In genomic region chr5:43673083-43673482, GRCm38 (mm10) we compare ENCODE assay signal across 8 mouse cellular contexts. TPM values are rescaled to one million over a fixed set of nuclear protein-coding genes. Genes with fewer than 3 reads are reported as not detected.
DNase-seq lines count a peak whose midpoint lies in the region; ATAC-seq lines count a peak whose summit lies in the region.

No protein-coding gene starts in this region.

- peak overlapping the region; percentile 55 for H3K4me3 ChIP-seq in heart, embryonic 12.5 days
- H3K4me3 ChIP-seq in hindbrain, embryonic 13.5 days: peak overlapping the region; percentile 53
- H3K4me3 ChIP-seq in midbrain, embryonic 13.5 days (replicated peaks): peak overlapping the region; percentile 53

- H3K4me1 ChIP-seq in heart, embryonic 12.5 days (replicated peaks): peaks cover 23% of the 10 kb centered on the region
- peaks cover 7% of the 10 kb centered on the region for H3K4me1 ChIP-seq in hindbrain, embryonic 13.5 days (replicated peaks)
- H3K4me1 ChIP-seq in midbrain, embryonic 13.5 days (replicated peaks): peaks cover 11% of the 10 kb centered on the region

- no peak for DNase-seq in heart, adult 18-20 months
- peak; percentile 15 for DNase-seq in ZHBTc4 (ENCODE audit: low read depth, low spot score)
- DNase-seq in thymus, postnatal 0 days (ENCODE audit: low spot score): no peak
- no peak for DNase-seq in adrenal gland, adult 2 months
- DNase-seq in layer of hippocampus, adult 18-20 months (ENCODE audit: low spot score in 2 of 2): no peak

- peaks cover 31% of the 10 kb centered on the region for H3K36me3 ChIP-seq in heart, embryonic 12.5 days
- H3K36me3 ChIP-seq in hindbrain, embryonic 13.5 days: peaks cover 14% of the 10 kb centered on the region
- peaks cover 17% of the 10 kb centered on the region; the same call in 1 of the 2 replicates for H3K36me3 ChIP-seq in midbrain, embryonic 13.5 days

- no peak overlapping the region for H3K27ac ChIP-seq in heart, embryonic 12.5 days (ENCODE audit: poor library complexity, severe bottlenecking)
- H3K27ac ChIP-seq in hindbrain, embryonic 13.5 days: peak overlapping the region; percentile 91
- H3K27ac ChIP-seq in midbrain, embryonic 13.5 days: peak overlapping the region; percentile 89; the same call in 1 of the 2 replicates

- WGBS in heart, embryonic 12.5 days: 65% methylated on average over 2 of the region's 2 CpGs
- 83% methylated on average over 2 of the region's 2 CpGs for WGBS in hindbrain, embryonic 13.5 days
- WGBS in midbrain, embryonic 13.5 days: 73% methylated on average over 2 of the region's 2 CpGs

- ATAC-seq in heart, embryonic 12.5 days (ENCODE audit: insufficient number of reproducible peaks, low FRiP score): no peak
- ATAC-seq in hindbrain, embryonic 13.5 days (ENCODE audit: low FRiP score): no peak
- no peak for ATAC-seq in midbrain, embryonic 13.5 days

- no peaks in the 10 kb centered on the region for H3K27me3 ChIP-seq in heart, embryonic 12.5 days (replicated peaks)
- H3K27me3 ChIP-seq in hindbrain, embryonic 13.5 days: no peaks in the 10 kb centered on the region
- no peaks in the 10 kb centered on the region for H3K27me3 ChIP-seq in midbrain, embryonic 13.5 days

- peak overlapping the region; percentile 66 for H3K4me2 ChIP-seq in heart, embryonic 12.5 days
- H3K4me2 ChIP-seq in hindbrain, embryonic 13.5 days: peak overlapping the region; percentile 66
- H3K4me2 ChIP-seq in midbrain, embryonic 13.5 days (replicated peaks): peak overlapping the region; percentile 62

- no peaks in the 10 kb centered on the region for H3K9me3 ChIP-seq in heart, embryonic 12.5 days (replicated peaks)
- H3K9me3 ChIP-seq in hindbrain, embryonic 13.5 days: no peaks in the 10 kb centered on the region
- H3K9me3 ChIP-seq in midbrain, embryonic 13.5 days: no peaks in the 10 kb centered on the region

- H3K9ac ChIP-seq in heart, embryonic 12.5 days: peak overlapping the region; percentile 77
- H3K9ac ChIP-seq in hindbrain, embryonic 13.5 days: peak overlapping the region; percentile 82
- peak overlapping the region; percentile 77 for H3K9ac ChIP-seq in midbrain, embryonic 13.5 days (replicated peaks)

RNA-seq across cellular contexts. Expression of gene Cc2d2a, which starts 10.9 kb away (rescaled TPM):
- 9.8 and 10.0 TPM in 2 replicates for polyA plus RNA-seq in heart, embryonic 12.5 days (2016; fragmentation: Nextera tagmentation; extraction: Ambion mirVana)
- 1 to 10 TPM; 7.1 to 8.5 TPM for total RNA-seq in heart, adult 18-20 months (2021)
- 7.3 and 8.0 TPM in 2 replicates for polyA plus RNA-seq in hindbrain, embryonic 13.5 days (2015; fragmentation: Nextera tagmentation; extraction: Ambion mirVana)
- polyA plus RNA-seq in midbrain, embryonic 13.5 days (2015; fragmentation: Nextera tagmentation; extraction: Ambion mirVana): 9.8 and 10.2 TPM in 2 replicates
- 1.4 and 1.8 TPM in 2 replicates for polyA plus RNA-seq in thymus, postnatal 0 days (2015; fragmentation: Nextera tagmentation; extraction: Ambion mirVana)
- total RNA-seq in adrenal gland, adult 2 months (2021): 10 to 100 TPM; 13.9 to 22.0 TPM
- 2.0 and 2.4 TPM in 2 replicates for polyA plus RNA-seq in adrenal gland, adult 2 months (2012; rRNA removed)
- total RNA-seq in layer of hippocampus, adult 18-20 months (2021): 10 to 100 TPM; 18.7 to 19.0 TPM
